Mouse (Mus musculus) embryonic facial prominence, embryonic 12.5 days (tissue): ENCODE measurements at regions not wholly inside any gene's neighbourhood (a gene's known extent, or its start where the extent isn't known, plus 50 kb on each side); places are given as distances from the start of the nearest gene placed in this dataset.
"Not testable (repeated sequence)": the region's sequence is repeated elsewhere in the genome, so short reads cannot be mapped to it uniquely, and the experiment has no call there.

Experiments
- ATAC-seq: fragments of 200-750 bp; cut with Nextera tagmentation; 2 replicates; pipeline ENCODE4 v1.8.0; 2017; ENCODE audit not compliant: insufficient number of reproducible peaks, insufficient read depth, low FRiP score, low TSS enrichment
- H3K27ac ChIP-seq: fragments of 300-500 bp; sonication (generic); 2 replicates; pipeline ENCODE4 v1.5.1; 2016; ENCODE audit warnings: mild to moderate bottlenecking
- H3K27me3 ChIP-seq: fragments of 300-500 bp; sonication (generic); 2 replicates; pipeline ENCODE4 v1.6.1; 2016; ENCODE audit warnings: mild to moderate bottlenecking, moderate library complexity
- H3K36me3 ChIP-seq: fragments of 300-500 bp; sonication (generic); 2 replicates; pipeline ENCODE4 v1.6.1; 2016; ENCODE audit warnings: mild to moderate bottlenecking
- H3K4me1 ChIP-seq: fragments of 300-500 bp; sonication (generic); 2 replicates; pipeline ENCODE4 v1.6.1; 2016
- H3K4me2 ChIP-seq: fragments of 300-500 bp; sonication (generic); replicated peaks from 2 replicates; pipeline ENCODE4 v1.6.1; 2016; ENCODE audit warnings: mild to moderate bottlenecking, moderate library complexity
- H3K4me3 ChIP-seq: fragments of 300-500 bp; sonication (generic); 2 replicates; pipeline ENCODE4 v1.5.1; 2016; ENCODE audit warnings: mild to moderate bottlenecking
- H3K9ac ChIP-seq: fragments of 300-500 bp; sonication (generic); 2 replicates; pipeline ENCODE4 v1.6.1; 2016; ENCODE audit warnings: mild to moderate bottlenecking, moderate library complexity
- H3K9me3 ChIP-seq: fragments of 300-500 bp; sonication (generic); 2 replicates; pipeline ENCODE4 v1.6.1; 2016; ENCODE audit warnings: mild to moderate bottlenecking, moderate library complexity
- WGBS: fragments of 180-500 bp; shearing (Covaris S2); methylation state at CpG from one replicate; pipeline ENCODE4 v1.1.7; 2016; 5-methylcytosine and 5-hydroxymethylcytosine counted together

DNA sequence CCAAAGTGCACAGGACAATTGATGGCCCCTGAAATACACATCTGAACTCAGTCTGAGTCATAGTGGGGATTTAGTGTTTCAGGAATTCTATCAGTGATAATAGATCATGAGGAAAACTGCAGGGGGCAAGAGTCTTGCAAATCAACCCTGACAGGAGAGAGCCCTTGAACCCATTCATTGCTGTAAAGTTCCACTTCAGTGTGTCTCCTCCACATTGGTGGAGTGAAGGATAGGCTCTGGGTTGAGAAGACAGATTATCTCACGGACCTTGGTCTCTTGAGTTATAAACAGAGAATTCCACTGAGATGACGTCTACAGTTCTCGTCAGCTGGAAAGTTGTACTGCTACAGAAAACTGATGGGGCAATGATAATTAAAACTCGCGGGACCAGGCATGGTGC lies 97.3 kb upstream of the Abca1 start:
- H3K4me3 ChIP-seq: no peak overlapping the region
- H3K27ac ChIP-seq: no peak overlapping the region
- no peak overlapping the region for H3K4me2 ChIP-seq
- WGBS: 87% methylated on average over 5 of the region's 5 CpGs
- H3K4me1 ChIP-seq: no peaks in the 10 kb centered on the region
- no peak for ATAC-seq
- no peaks in the 10 kb centered on the region for H3K36me3 ChIP-seq
- no peak overlapping the region for H3K9ac ChIP-seq
- H3K9me3 ChIP-seq: no peaks in the 10 kb centered on the region
- 0 out of 2 replicates have a peak, but pooled peaks cover 2% of the 10 kb centered on the region for H3K27me3 ChIP-seq

DNA sequence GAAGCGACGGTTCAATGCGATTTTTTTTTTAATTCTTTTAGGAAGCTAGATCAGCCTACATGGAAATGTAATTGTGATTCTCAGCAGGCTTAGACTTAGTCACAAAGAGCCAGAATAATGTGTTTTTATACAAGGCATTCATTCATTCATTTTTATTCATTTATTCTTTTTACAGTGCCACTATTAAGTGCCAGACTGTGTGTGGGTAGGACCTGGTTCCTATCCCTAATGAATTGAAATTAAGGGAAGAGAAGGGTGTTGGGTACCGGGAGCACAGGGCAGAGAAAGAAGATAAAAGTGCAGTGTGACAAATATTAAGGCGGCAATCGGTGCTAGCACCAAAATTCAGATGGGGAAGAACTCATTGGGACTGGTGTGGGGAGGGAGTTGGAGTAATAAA lies 94.8 kb upstream of the Abca1 start:
- Histone ChIP-seq H3K4me3 (no peak overlapping the region), H3K4me1 (no peaks in the 10 kb centered on the region), H3K9me3 (no peaks in the 10 kb centered on the region), H3K4me2 (no peak overlapping the region), H3K27me3 (no peaks in the 10 kb centered on the region), H3K27ac (no peak overlapping the region), H3K9ac (no peak overlapping the region), H3K36me3 (no peaks in the 10 kb centered on the region)
- no peak for ATAC-seq
- WGBS: 87% methylated on average over 6 of the region's 6 CpGs

DNA sequence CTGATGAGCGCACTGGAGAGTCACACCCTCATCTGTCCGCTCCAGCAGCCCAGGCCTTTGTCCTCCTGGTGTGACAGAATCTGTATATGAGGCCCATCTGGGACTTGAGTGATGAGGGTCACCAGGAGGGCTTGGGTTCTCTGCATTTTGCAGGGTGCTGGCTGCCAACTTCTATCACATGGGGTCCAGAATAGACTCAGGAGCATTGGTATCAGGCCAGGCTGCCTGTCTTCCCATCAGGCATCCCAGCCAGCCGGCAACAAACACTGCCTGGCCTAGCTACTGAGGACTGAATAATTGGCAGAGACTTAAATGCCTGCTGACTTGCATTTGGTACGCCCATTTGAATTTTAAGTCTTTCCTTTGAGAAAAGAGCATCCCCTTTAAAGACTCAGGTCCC lies 94.0 kb upstream of the Abca1 start:
- Histone ChIP-seq H3K27me3 (no peaks in the 10 kb centered on the region), H3K4me3 (no peak overlapping the region), H3K36me3 (no peaks in the 10 kb centered on the region), H3K4me2 (no peak overlapping the region), H3K9ac (no peak overlapping the region), H3K27ac (no peak overlapping the region), H3K4me1 (no peaks in the 10 kb centered on the region), H3K9me3 (no peaks in the 10 kb centered on the region)
- ATAC-seq: no peak
- 75% methylated on average over 4 of the region's 4 CpGs for WGBS

DNA sequence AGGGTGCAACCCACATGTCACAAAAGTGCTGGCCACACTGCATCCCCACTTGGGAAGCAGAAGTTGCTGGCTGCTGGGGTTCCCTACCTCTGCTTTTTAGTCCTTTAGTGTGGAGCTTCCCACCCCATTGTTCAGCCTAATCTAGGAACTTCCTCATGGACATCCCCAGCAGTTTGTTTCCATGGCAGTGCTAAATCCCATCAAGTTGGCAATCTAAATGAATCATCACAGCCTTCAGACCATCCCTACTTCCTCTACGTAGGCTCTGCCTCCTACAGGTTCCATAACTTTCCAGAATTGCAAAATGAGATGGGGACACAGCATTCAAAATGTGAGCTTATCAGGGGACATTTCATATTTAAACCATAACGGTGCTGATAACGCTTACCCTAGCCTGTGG lies 90.6 kb upstream of the Abca1 start:
- 87% methylated on average over 3 of the region's 3 CpGs for WGBS
- Histone ChIP-seq H3K36me3 (no peaks in the 10 kb centered on the region), H3K27me3 (no peaks in the 10 kb centered on the region), H3K9me3 (no peaks in the 10 kb centered on the region), H3K4me1 (peaks cover 3% of the 10 kb centered on the region; the same call in 1 of the 2 replicates), H3K9ac (no peak overlapping the region), H3K27ac (no peak overlapping the region), H3K4me2 (no peak overlapping the region), H3K4me3 (no peak overlapping the region)
- no peak for ATAC-seq

DNA sequence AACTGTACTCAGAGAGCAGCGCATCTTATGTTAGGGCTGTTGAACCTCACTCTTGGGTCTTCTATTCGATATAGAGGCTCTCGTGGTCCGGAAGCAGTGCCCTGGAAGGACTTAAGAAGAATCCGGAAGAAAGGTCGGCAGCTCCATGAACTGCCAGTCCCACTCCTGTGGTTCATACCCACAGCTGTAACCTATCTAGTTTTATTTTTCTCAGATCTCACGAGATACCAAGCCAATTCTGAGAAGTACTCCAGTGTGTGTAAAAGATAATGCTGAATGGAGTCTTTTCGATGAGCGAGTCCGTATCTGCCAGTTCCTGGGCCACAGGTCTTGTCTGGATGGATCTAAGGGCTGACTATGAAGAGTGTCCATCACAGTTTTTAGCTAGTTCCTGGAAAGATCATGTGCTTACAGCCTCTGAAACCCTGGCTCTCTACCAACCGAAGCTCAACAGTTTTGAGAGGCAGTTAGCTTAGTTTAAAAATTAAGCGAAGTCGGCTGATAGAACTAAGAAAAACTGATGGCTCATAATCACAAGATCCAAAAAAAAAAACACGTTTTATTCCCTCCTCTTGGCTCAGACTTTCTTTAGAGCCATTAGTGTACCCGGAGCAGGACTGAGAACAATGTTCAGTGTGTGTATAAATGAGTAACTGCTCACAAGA lies 86.5 kb upstream of the Abca1 start:
- H3K4me2 ChIP-seq: no peak overlapping the region
- no peaks in the 10 kb centered on the region for H3K27me3 ChIP-seq
- ATAC-seq: no peak
- H3K4me1 ChIP-seq: peaks cover 6% of the 10 kb centered on the region; the same call in 1 of the 2 replicates
- no peak overlapping the region for H3K9ac ChIP-seq
- H3K4me3 ChIP-seq: no peak overlapping the region
- H3K9me3 ChIP-seq: no peaks in the 10 kb centered on the region
- no peak overlapping the region for H3K27ac ChIP-seq
- 82% methylated on average over 15 of the region's 15 CpGs for WGBS
- no peaks in the 10 kb centered on the region for H3K36me3 ChIP-seq

DNA sequence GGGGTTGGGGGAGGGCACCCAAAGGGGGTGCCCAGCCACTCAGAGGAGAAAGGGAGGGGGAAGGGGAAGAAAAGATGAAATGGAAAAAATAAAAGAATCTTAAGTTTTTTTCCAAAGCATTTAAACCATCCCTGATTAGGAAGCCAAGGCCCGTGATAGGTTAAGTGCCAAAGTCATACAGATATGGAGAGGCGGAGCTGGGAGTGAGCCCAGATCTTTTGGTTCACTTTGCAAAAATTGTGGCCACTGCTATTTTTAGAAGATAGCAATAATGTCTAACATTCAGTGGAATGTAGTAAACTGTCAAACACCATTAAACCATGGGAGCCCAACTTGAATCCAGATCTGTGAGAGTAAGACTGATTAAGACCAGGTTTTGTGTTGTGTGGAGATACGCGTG lies 85.9 kb upstream of the Abca1 start:
- Histone ChIP-seq H3K36me3 (no peaks in the 10 kb centered on the region), H3K4me2 (no peak overlapping the region), H3K27ac (no peak overlapping the region), H3K4me1 (peaks cover 6% of the 10 kb centered on the region; the same call in 1 of the 2 replicates), H3K4me3 (no peak overlapping the region), H3K9ac (no peak overlapping the region), H3K27me3 (no peaks in the 10 kb centered on the region), H3K9me3 (no peaks in the 10 kb centered on the region)
- 76% methylated on average over 4 of the region's 4 CpGs for WGBS
- ATAC-seq: no peak

DNA sequence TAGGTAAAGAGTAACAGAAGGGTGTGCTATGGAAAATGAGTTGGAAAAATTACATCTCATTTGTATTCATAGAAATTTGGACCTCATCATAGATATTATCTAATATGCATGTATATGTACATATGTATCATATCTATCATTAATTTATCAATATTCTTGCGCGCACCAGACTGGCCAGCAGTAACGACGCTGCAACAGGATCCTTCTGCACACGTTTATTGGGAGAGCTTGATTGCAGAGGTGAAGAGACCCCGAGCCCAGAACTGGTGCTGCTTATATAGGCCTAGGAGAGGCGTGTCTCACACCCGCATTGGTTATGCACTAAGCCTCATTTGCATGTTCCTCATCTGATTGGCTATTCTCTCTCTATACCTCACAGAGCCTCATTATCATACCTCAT lies 83.8 kb upstream of the Abca1 start:
- not testable (repeated sequence) for H3K36me3 ChIP-seq, H3K9me3 ChIP-seq, ATAC-seq, H3K27ac ChIP-seq, H3K9ac ChIP-seq, H3K4me1 ChIP-seq, H3K27me3 ChIP-seq, H3K4me3 ChIP-seq, H3K4me2 ChIP-seq
- WGBS: 94% methylated on average over 8 of the region's 8 CpGs

DNA sequence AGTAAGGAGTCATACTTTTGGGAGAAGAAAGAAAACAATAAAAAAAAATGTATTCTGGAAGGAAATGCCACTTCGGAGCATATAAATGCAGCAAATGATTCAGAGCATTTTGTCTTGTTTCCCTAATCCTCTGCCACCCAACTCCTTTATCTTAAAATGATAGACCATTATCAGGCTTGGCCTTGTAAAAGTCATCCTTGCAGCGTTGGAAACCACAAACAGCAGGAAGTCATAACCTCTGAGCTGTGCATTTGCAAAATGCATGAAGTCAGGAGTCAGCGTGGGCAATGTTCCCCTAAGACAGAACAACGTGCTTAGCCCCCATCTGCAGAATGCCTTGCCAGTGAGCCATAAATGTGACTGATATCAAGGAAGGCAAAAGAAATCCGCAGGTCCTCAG lies 80.2 kb upstream of the Abca1 start:
- ATAC-seq: no peak
- Histone ChIP-seq H3K4me1 (0 out of 2 replicates have a peak, but pooled peaks cover under 1% of the 10 kb centered on the region), H3K36me3 (no peaks in the 10 kb centered on the region), H3K9me3 (no peaks in the 10 kb centered on the region), H3K27ac (no peak overlapping the region), H3K4me3 (no peak overlapping the region), H3K27me3 (no peaks in the 10 kb centered on the region), H3K9ac (no peak overlapping the region), H3K4me2 (no peak overlapping the region)
- WGBS: 69% methylated on average over 5 of the region's 5 CpGs

DNA sequence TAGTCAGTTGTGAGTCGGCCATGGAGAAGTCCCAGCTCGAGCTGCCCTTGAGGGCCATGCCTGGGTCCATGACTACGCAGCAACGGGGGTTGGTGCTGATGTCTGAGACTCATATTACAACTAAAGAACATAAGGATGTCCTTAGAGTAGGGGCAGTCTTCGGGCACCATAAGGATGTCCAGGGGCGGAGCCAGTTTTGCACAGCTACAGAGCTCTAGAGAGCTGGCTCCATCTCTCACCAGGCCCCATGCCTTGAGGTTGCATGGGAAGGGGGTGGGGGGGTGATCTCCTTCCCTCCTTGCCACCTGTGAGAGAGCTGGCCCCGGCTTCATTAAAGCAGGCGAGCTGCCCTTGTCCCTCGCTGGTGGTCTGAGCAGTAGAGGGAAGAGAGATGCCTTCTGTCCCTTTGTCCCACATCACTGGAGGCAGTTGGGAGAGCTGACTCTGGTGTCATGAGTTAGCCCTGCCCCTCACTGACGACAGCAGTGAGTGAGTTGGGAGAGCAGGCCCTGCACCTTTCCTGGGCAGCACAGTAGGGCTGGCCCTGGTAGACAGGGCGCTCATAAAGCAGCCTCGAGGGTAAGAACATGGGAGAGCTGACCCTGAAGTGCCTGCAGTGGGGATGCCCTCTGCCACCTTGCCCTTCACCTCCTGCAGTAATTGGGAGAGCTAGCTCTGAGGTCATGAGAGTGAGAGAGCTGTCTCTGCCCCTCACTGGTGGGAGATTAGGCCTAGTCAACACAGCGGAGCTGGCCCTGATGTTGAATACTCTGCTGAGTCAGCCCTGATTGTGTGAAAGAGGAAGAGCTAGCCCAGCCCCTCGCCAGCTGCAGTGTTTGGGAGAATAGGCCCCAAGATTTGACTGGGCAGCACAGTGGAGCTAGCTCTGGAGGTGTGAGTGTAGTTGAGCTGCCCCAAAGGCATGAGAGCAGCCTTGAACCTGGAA lies 78.9 kb upstream of the Abca1 start:
- Histone ChIP-seq H3K27me3 (no peaks in the 10 kb centered on the region), H3K9ac (no peak overlapping the region), H3K4me1 (no peaks in the 10 kb centered on the region), H3K27ac (no peak overlapping the region), H3K36me3 (no peaks in the 10 kb centered on the region), H3K4me2 (no peak overlapping the region), H3K9me3 (no peaks in the 10 kb centered on the region), H3K4me3 (no peak overlapping the region)
- no peak for ATAC-seq
- WGBS: 70% methylated on average over 14 of the region's 14 CpGs

DNA sequence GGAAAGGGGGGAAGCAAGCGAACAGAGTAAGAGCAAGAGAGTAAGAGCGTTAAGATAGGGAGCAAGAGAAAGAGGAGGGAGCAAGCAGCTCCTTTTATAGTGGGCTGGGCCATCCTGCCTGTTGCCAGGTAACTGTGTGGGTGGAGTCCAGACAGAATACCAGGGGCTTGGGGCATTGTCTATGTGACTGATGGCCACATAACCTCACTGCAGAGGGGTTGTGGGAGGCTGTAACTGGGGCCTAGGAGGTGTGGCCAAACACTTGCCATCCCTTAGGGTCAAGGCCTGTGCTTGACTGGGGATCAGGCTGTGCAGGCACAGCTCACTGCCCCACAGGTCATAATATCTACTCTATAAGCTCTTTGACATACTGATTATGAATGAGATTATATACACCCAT lies 76.2 kb upstream of the Abca1 start:
- H3K36me3 ChIP-seq: no peaks in the 10 kb centered on the region
- H3K27me3 ChIP-seq: no peaks in the 10 kb centered on the region
- H3K27ac ChIP-seq: no peak overlapping the region
- no peaks in the 10 kb centered on the region for H3K9me3 ChIP-seq
- no peak overlapping the region for H3K9ac ChIP-seq
- H3K4me1 ChIP-seq: no peaks in the 10 kb centered on the region
- no peak for ATAC-seq
- no peak overlapping the region for H3K4me3 ChIP-seq
- H3K4me2 ChIP-seq: no peak overlapping the region
- WGBS: 66% methylated on average over 2 of the region's 2 CpGs

DNA sequence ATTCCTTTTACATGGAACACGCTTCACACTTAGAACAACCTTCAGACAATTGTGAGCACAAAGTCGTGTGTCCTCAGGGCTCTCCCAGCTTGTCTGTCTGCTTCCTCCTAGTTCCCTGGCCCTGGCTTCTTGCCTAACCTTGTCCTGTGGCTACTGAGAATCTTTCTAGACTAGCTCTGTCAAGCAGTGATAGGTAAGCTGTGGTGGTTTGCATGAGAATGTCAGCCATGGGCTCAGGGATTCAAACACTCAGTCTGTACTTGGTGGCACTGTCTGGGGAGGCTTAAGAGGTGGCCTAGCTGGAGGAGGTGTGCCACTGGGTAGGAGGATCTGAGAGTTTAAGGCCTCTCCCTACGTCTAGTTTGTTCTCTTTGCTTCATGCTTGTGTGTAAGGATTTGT lies 72.7 kb upstream of the Abca1 start:
- 65% methylated on average over 3 of the region's 3 CpGs for WGBS
- H3K36me3 ChIP-seq: no peaks in the 10 kb centered on the region
- no peak overlapping the region for H3K27ac ChIP-seq

DNA sequence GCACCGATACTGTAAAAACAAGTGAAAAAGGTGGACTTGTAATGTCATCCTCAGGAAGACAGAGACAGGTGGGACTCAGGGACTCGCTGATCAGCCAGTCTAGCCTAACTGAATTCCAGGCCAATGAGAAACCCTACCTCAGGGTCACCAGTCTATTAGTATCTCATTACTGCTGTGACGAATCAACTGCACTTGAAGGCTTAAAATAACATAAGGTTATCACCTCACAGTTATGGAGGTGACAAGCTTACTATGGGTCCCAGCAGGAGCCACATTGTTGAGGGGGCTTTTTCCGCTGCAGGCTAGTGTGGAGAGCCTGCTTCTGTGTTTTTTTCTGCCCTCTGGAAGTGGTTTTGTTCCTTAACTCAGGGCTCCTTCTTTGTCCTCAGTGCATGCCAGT lies 72.2 kb upstream of the Abca1 start:
- no peak overlapping the region for H3K27ac ChIP-seq
- ATAC-seq: no peak
- H3K27me3 ChIP-seq: no peaks in the 10 kb centered on the region
- no peak overlapping the region for H3K4me3 ChIP-seq
- H3K9me3 ChIP-seq: no peaks in the 10 kb centered on the region
- H3K4me2 ChIP-seq: no peak overlapping the region
- no peaks in the 10 kb centered on the region for H3K4me1 ChIP-seq
- H3K9ac ChIP-seq: no peak overlapping the region
- 55% methylated on average over 4 of the region's 4 CpGs for WGBS
- H3K36me3 ChIP-seq: no peaks in the 10 kb centered on the region

More for the DNA sequence above, 72.7 kb upstream of the Abca1 start:
- ATAC-seq: no peak
- Histone ChIP-seq H3K9ac (no peak overlapping the region), H3K4me2 (no peak overlapping the region), H3K4me1 (no peaks in the 10 kb centered on the region), H3K4me3 (no peak overlapping the region), H3K27me3 (no peaks in the 10 kb centered on the region), H3K9me3 (no peaks in the 10 kb centered on the region)
